Mouse (Mus musculus) adrenal gland, postnatal 36 days (tissue): ENCODE data around the gene Gmnn. TPM values are rescaled to one million over a fixed set of nuclear protein-coding genes. Genes with fewer than 3 reads are reported as not detected.

Source experiments
- DNase-seq, 2 experiments: peaks; one replicate each; pipeline ENCODE4 v3.0.0; 2021; ENCODE audit warnings: mixed read lengths in 1 of 2
- total RNA-seq, 2 experiments: library from RNA; stranded (reverse); gene quantifications; 2 replicates each; pipeline ENCODE4 v1.2.3; 2021

The Gmnn gene
- total RNA-seq, 2 experiments from 2014 or later, result 10.7 to 12.2 TPM

GRCm38 (mm10) chr13:24762254-24762653 is 531 bp upstream of the Gmnn start:
- no peak for DNase-seq

- DNase-seq, result no peak
Observed at GRCm38 (mm10) chr13:24761083-24761402, 680 bp downstream of the Gmnn start.

- no peak for DNase-seq
Observed at GRCm38 (mm10) chr13:24760351-24760870, 1.3 kb downstream of the Gmnn start.

- DNase-seq, result no peak
Observed at GRCm38 (mm10) chr13:24759451-24759850, 2.3 kb downstream of the Gmnn start.

- no peak for DNase-seq
Observed at GRCm38 (mm10) chr13:24757820-24758564, 3.7 kb downstream of the Gmnn start.

- DNase-seq, result no peak
Observed at GRCm38 (mm10) chr13:24756756-24757155, 5.0 kb downstream of the Gmnn start.

- no peak for DNase-seq
Observed at GRCm38 (mm10) chr13:24751396-24751795, 10.3 kb downstream of the Gmnn start.

- no peak for DNase-seq
Observed at GRCm38 (mm10) chr13:24750807-24751206, 10.9 kb downstream of the Gmnn start.

GRCm38 (mm10) chr13:24747823-24748222 is 13.9 kb downstream of the Gmnn start:
- DNase-seq, result no peak

- no peak for DNase-seq
Observed at GRCm38 (mm10) chr13:24741028-24741427, 20.7 kb downstream of the Gmnn start, which contains the start of gene Armh2. Gene Armh2 (plus strand): TSS chr13:24741232.

- peak; percentile 30 to 50 for DNase-seq
Observed at GRCm38 (mm10) chr13:24735608-24736131, 26.1 kb downstream of the Gmnn start.

- no peak for DNase-seq
Observed at GRCm38 (mm10) chr13:24734502-24734901, 27.2 kb downstream of the Gmnn start.

GRCm38 (mm10) chr13:24729128-24729527 is 32.6 kb downstream of the Gmnn start:
- DNase-seq, result no peak

- DNase-seq, result no peak
Observed at GRCm38 (mm10) chr13:24724395-24724759, 37.3 kb downstream of the Gmnn start.

GRCm38 (mm10) chr13:24723699-24724394 is 37.9 kb downstream of the Gmnn start:
- no peak for DNase-seq

- peak; percentile 74 to 78 for DNase-seq
Observed at GRCm38 (mm10) chr13:24721502-24721901, 40.2 kb downstream of the Gmnn start.

GRCm38 (mm10) chr13:24717677-24718076 is 44.0 kb downstream of the Gmnn start:
- no peak for DNase-seq

GRCm38 (mm10) chr13:24716441-24716840 is 45.3 kb downstream of the Gmnn start:
- DNase-seq, result no peak

GRCm38 (mm10) chr13:24715601-24716000 is 46.1 kb downstream of the Gmnn start:
- no peak for DNase-seq

- DNase-seq, result peak in 1 of 2 experiments; percentile 38
Observed at GRCm38 (mm10) chr13:24714360-24714885, 47.3 kb downstream of the Gmnn start.

GRCm38 (mm10) chr13:24713434-24714000 is 48.2 kb downstream of the Gmnn start:
- peak; percentile 92 to 93 for DNase-seq

GRCm38 (mm10) chr13:24712581-24713130 is 49.1 kb downstream of the Gmnn start:
- peak in 1 of 2 experiments; percentile 17 for DNase-seq
